Mouse (Mus musculus): ENCODE measurements around the gene Zfp59. TPM values are rescaled to one million over a fixed set of nuclear protein-coding genes. Genes with fewer than 3 reads are reported as not detected.

Gene Zfp59
- polyA plus RNA-seq, 2 experiments, result 4.4 to 9.4 TPM

DNA sequence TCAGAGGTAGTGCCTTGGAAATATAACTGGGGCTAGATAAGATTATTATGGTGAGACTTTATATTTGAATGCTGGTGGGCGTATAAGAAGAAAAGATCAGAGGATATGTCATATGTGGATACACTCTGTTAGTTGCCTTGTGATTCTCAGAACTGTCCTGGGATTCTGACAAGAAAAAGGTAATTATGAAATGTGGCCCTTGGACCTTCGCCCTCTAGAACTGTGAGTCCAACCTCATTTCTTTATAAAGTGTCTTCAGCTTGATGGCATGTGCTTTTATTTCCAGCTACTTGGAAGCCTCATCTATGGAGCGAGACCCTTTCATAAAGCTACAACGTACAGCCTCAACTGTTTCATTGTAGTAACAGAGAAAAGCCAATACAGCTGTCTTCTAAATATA is 62.2 kb downstream of the Zfp59 start:
- no peak overlapping the region for H3K4me2 ChIP-seq (replicated peaks; ENCODE audit: low read depth, low read length, severe bottlenecking)
- DNase-seq (ENCODE audit: low spot score), result no peak
- ATAC-seq (ENCODE audit: low FRiP score, low read depth), result no peak
- H3K36me3 ChIP-seq (ENCODE audit: control insufficient read depth, insufficient read depth, low read length), result no peaks in the 10 kb centered on the region
- H3K9ac ChIP-seq (ENCODE audit: low read depth, low read length, severe bottlenecking), result no peak overlapping the region
- H3K4me1 ChIP-seq (ENCODE audit: control insufficient read depth, insufficient read depth, low read length), result no peaks in the 10 kb centered on the region
- no peaks in the 10 kb centered on the region for H3K27me3 ChIP-seq (ENCODE audit: control insufficient read depth, insufficient read depth, low read length)
- 87% methylated on average over 4 of the region's 4 CpGs for WGBS
- no peak for TF ChIP-seq POLR2A (IDR thresholded peaks at IDR 0.05; ENCODE audit: borderline replicate concordance, extremely low read depth, insufficient read depth, insufficient read length)
- H3K27ac ChIP-seq (replicated peaks; ENCODE audit: low read depth, low read length), result no peak overlapping the region
- 0 out of 2 replicates have a peak, but pooled peaks cover 9% of the 10 kb centered on the region for H3K9me3 ChIP-seq (ENCODE audit: control insufficient read depth, low read length)
- H3K4me3 ChIP-seq (replicated peaks; ENCODE audit: low read length), result no peak overlapping the region

DNA sequence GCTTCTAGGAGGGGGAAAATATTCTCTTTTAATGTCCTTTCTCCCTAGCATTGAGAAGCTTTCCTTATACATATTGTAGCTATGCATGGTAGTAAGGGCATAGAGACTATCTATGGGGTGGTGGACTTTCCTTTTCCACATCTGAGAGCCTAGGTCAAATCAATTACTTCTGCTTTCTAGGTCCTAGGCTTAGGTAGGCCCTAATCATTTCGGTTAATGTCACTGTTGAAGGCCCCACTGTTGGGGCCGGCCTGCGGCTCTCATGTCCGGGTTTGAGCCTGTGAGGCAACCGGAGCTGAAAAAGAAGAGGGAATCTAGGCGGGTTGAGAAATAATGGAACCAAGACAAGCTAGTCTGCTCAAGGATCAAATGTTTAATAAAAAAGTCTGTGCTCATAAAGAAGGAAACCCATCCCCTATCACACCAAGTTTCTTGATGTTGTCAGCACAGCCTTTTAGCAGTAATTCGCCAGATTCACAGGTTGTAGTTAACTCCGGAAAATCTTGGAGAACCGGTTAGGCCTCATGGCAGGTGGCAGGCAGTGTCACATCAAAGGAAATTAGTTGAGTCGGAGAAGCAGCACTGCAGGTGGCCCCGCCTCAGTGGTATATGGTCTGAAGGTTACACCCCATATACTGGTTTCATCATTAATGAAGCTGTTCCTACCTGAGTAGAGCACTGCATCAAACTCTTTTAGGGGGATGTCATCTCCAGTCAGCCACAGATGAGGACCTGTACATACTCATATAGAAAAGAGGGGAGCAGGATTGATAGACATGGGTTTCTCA is 66.8 kb downstream of the Zfp59 start:
- no peak overlapping the region for H3K4me3 ChIP-seq (replicated peaks; ENCODE audit: low read length)
- 68% methylated on average over 11 of the region's 11 CpGs for WGBS
- no peaks in the 10 kb centered on the region for H3K27me3 ChIP-seq (ENCODE audit: control insufficient read depth, insufficient read depth, low read length)
- TF ChIP-seq POLR2A (IDR thresholded peaks at IDR 0.05; ENCODE audit: borderline replicate concordance, extremely low read depth, insufficient read depth, insufficient read length), result no peak
- H3K9me3 ChIP-seq (ENCODE audit: control insufficient read depth, low read length), result 0 out of 2 replicates have a peak, but pooled peaks cover 9% of the 10 kb centered on the region
- H3K27ac ChIP-seq (replicated peaks; ENCODE audit: low read depth, low read length), result no peak overlapping the region
- no peak overlapping the region for H3K9ac ChIP-seq (ENCODE audit: low read depth, low read length, severe bottlenecking)
- H3K36me3 ChIP-seq (ENCODE audit: control insufficient read depth, insufficient read depth, low read length), result no peaks in the 10 kb centered on the region
- DNase-seq (ENCODE audit: low spot score) (peak; percentile 12), ATAC-seq (ENCODE audit: low FRiP score, low read depth) (no peak)
- H3K4me1 ChIP-seq (ENCODE audit: control insufficient read depth, insufficient read depth, low read length), result no peaks in the 10 kb centered on the region
- H3K4me2 ChIP-seq (replicated peaks; ENCODE audit: low read depth, low read length, severe bottlenecking), result no peak overlapping the region

Other genes with a start within 250 kb of the Zfp59 start
- 96.6 and 110 TPM in 2 replicates for gene Akt2, start 247.1 kb upstream of the Zfp59 start, polyA plus RNA-seq (2012; rRNA removed)
- gene Akt2, start 247.1 kb upstream of the Zfp59 start, polyA plus RNA-seq (2014; fragmentation: Nextera tagmentation; extraction: Ambion mirVana), result 112 and 119 TPM in 2 replicates
- 0.14 and 0.24 TPM in 2 replicates for gene Ttc9b, start 184.7 kb upstream of the Zfp59 start, polyA plus RNA-seq (2012; rRNA removed)
- gene Ttc9b, start 184.7 kb upstream of the Zfp59 start, polyA plus RNA-seq (2014; fragmentation: Nextera tagmentation; extraction: Ambion mirVana), result 0.10 and 0.21 TPM in 2 replicates
- 34.4 and 42.9 TPM in 2 replicates for gene Map3k10, start 164.0 kb upstream of the Zfp59 start, polyA plus RNA-seq (2012; rRNA removed)
- gene Map3k10, start 164.0 kb upstream of the Zfp59 start, polyA plus RNA-seq (2014; fragmentation: Nextera tagmentation; extraction: Ambion mirVana), result 8.8 and 10.6 TPM in 2 replicates
- gene Zfp607b, start 149.3 kb upstream of the Zfp59 start, polyA plus RNA-seq (2012; rRNA removed), result 1.9 and 3.2 TPM in 2 replicates
- gene Zfp607b, start 149.3 kb upstream of the Zfp59 start, polyA plus RNA-seq (2014; fragmentation: Nextera tagmentation; extraction: Ambion mirVana), result 3.0 and 4.9 TPM in 2 replicates
- gene Zfp60, start 107.2 kb upstream of the Zfp59 start, polyA plus RNA-seq (2012; rRNA removed), result 10.0 and 11.6 TPM in 2 replicates
- gene Zfp60, start 107.2 kb upstream of the Zfp59 start, polyA plus RNA-seq (2014; fragmentation: Nextera tagmentation; extraction: Ambion mirVana), result 32.6 and 36.5 TPM in 2 replicates
- gene Zfp626, start 31.4 kb upstream of the Zfp59 start, polyA plus RNA-seq (2012; rRNA removed), result 2.0 and 3.0 TPM in 2 replicates
- 2.2 TPM in 2 replicates for gene Zfp626, start 31.4 kb upstream of the Zfp59 start, polyA plus RNA-seq (2014; fragmentation: Nextera tagmentation; extraction: Ambion mirVana)
- 1.5 and 2.3 TPM in 2 replicates for gene Zfp607a, start 18.9 kb downstream of the Zfp59 start, polyA plus RNA-seq (2012; rRNA removed)
- 3.1 and 3.2 TPM in 2 replicates for gene Zfp607a, start 18.9 kb downstream of the Zfp59 start, polyA plus RNA-seq (2014; fragmentation: Nextera tagmentation; extraction: Ambion mirVana)
- gene Zfp974, start 90.9 kb downstream of the Zfp59 start, polyA plus RNA-seq (2012; rRNA removed), result 4.0 and 5.9 TPM in 2 replicates
- gene Zfp974, start 90.9 kb downstream of the Zfp59 start, polyA plus RNA-seq (2014; fragmentation: Nextera tagmentation; extraction: Ambion mirVana), result 8.0 and 8.4 TPM in 2 replicates
- gene Zfp780b, start 140.6 kb downstream of the Zfp59 start, polyA plus RNA-seq (2012; rRNA removed), result 4.7 and 5.7 TPM in 2 replicates
- 10.8 and 14.0 TPM in 2 replicates for gene Zfp780b, start 140.6 kb downstream of the Zfp59 start, polyA plus RNA-seq (2014; fragmentation: Nextera tagmentation; extraction: Ambion mirVana)
- gene Zfp850, start 175.5 kb downstream of the Zfp59 start, polyA plus RNA-seq (2012; rRNA removed), result 1.8 and 2.0 TPM in 2 replicates
- 4.1 and 4.5 TPM in 2 replicates for gene Zfp850, start 175.5 kb downstream of the Zfp59 start, polyA plus RNA-seq (2014; fragmentation: Nextera tagmentation; extraction: Ambion mirVana)
- 206 and 227 TPM in 2 replicates for gene Psmc4, start 211.5 kb downstream of the Zfp59 start, polyA plus RNA-seq (2012; rRNA removed)
- gene Psmc4, start 211.5 kb downstream of the Zfp59 start, polyA plus RNA-seq (2014; fragmentation: Nextera tagmentation; extraction: Ambion mirVana), result 281 and 284 TPM in 2 replicates
- 0.35 and 0.63 TPM in 2 replicates for gene Fcgbp, start 232.6 kb downstream of the Zfp59 start, polyA plus RNA-seq (2012; rRNA removed)
- gene Fcgbp, start 232.6 kb downstream of the Zfp59 start, polyA plus RNA-seq (2014; fragmentation: Nextera tagmentation; extraction: Ambion mirVana), result 0.18 and 0.48 TPM in 2 replicates

Measured in limb, embryonic 14.5 days (tissue).